Mouse (Mus musculus): ENCODE measurements at regions not wholly inside any gene's neighbourhood (a gene's known extent, or its start where the extent isn't known, plus 50 kb on each side); places are given as distances from the start of the nearest gene placed in this dataset.

GRCm38 (mm10) chr13:26004768-26005560 lies 734.7 kb upstream of the Nrsn1 start:
- TF ChIP-seq CTCF (IDR thresholded peaks at IDR 0.05; ENCODE audit: low read depth, low read length), result no peak
- TF ChIP-seq POLR2A (IDR thresholded peaks at IDR 0.05; ENCODE audit: borderline replicate concordance, low read depth, low read length), result no peak

Data from bone marrow macrophage, adult 2 months (primary cell).